Mouse (Mus musculus) lung, postnatal 0 days (tissue): Measurements from ENCODE around the gene Mdga1.

Experiments used
- CTCF ChIP-seq: IDR thresholded peaks from 2 replicates; pipeline ENCODE4 v1.5.1; 2016; ENCODE audit warnings: antibody characterized with exemption, mild to moderate bottlenecking
- EP300 ChIP-seq: IDR thresholded peaks from 2 replicates; pipeline ENCODE4 v1.6.1; 2016; ENCODE audit warnings: antibody characterized with exemption, mild to moderate bottlenecking, control low read depth

DNA sequence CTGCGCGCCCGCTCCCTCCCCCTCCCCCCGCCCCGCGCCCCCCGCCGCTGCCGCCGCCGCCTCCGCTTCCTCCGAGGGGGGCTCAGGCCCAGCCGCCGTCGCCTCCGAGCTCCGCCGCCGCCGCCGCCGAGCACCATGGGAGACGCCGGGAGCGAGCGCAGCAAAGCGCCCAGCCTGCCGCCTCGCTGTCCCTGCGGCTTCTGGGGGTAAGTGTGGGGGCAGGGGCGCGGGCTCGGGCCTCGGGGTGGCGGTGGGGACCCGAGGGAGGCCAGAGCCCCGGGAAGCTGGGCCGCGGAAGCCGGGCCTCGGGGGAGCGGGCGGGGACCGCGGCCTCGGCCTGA is 35.2 kb upstream of the Mdga1 start:
- TF ChIP-seq CTCF: no peak
- TF ChIP-seq EP300: no peak
